Mouse (Mus musculus): ENCODE data around the gene Irx2. TPM values are rescaled to one million over a fixed set of nuclear protein-coding genes. Genes with fewer than 3 reads are reported as not detected.

The Irx2 gene
- total RNA-seq, 1 experiment = 5.2 TPM

DNA sequence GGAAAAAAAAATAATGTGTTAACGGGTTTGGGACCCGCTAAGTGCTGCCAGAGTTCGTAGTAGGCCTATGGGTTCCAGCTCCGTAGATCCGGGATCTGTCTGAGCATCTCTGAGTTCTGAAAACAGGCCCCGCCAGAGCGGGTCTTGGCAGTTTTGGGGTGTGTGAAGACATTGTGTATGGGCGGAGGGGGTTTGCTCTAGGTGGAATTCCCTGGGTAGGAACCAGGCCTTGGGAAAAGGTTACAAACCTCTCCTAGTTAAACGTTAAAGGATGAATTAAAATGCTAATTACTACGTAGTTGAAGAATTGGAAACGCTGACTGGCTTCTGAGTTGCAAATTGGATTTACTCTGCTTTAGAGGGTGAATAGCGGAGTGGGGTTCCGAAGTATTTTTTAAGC, 1.2 kb downstream of the Irx2 start:
- peaks cover 0 to 8% of the 10 kb centered on the region in 2 experiments; a peak in 1 of 4 replicates for H3K4me1 ChIP-seq (ENCODE audit: control insufficient read depth in 2 of 2, insufficient read depth in 2 of 2, low read length in 2 of 2, poor library complexity in 1 of 2)

GRCm38 (mm10) chr13:72630501-72631372, 2.1 kb downstream of the Irx2 start:
- Histone ChIP-seq H3K27ac (ENCODE audit: insufficient read depth, low read depth, low read length, poor library complexity, severe bottlenecking) (no peak overlapping the region), H3K4me3 (ENCODE audit: insufficient read depth in 1 of 2, low read depth in 1 of 2, low read length in 2 of 2, poor library complexity in 1 of 2, severe bottlenecking in 1 of 2) (peak overlapping the region in 1 of 2 experiments; percentile 21; a peak in 1 of 4 replicates), H3K9ac (ENCODE audit: insufficient read depth, low read depth, low read length, poor library complexity, severe bottlenecking) (peak overlapping the region; percentile 9; the same call in 1 of the 2 replicates), H3K36me3 (ENCODE audit: control insufficient read depth, insufficient read depth, low read length, poor library complexity, severe bottlenecking) (no peaks in the 10 kb centered on the region), H3K9me3 (ENCODE audit: control insufficient read depth, insufficient read depth, low read depth, low read length) (no peaks in the 10 kb centered on the region), H3K4me1 (ENCODE audit: control insufficient read depth in 2 of 2, insufficient read depth in 2 of 2, low read length in 2 of 2, poor library complexity in 1 of 2) (peaks cover 0 to 8% of the 10 kb centered on the region in 2 experiments; a peak in 1 of 4 replicates)
- DNase-seq (ENCODE audit: low read depth, low spot score) = no peak
- in situ Hi-C loops (cut with MboI; ENCODE audit: low sequenced_read_pairs in 2 of 2, unreplicated experiment in 2 of 2) = loop anchor here in 1 of 2 experiments (5.0 kb wide), 1 partner anchor 632 kb away; the partner anchor contains the start of gene Irx4
- no peak for TF ChIP-seq ZC3H11A (IDR thresholded peaks at IDR 0.05; ENCODE audit: borderline replicate concordance, low read depth, low read length)
- TF ChIP-seq ZNF384 (IDR thresholded peaks at IDR 0.05; ENCODE audit: low read depth, low read length) = no peak
- TF ChIP-seq CHD2 (IDR thresholded peaks at IDR 0.05; ENCODE audit: low read depth, low read length) = no peak
- no peak for TF ChIP-seq MAFK (IDR thresholded peaks at IDR 0.05; ENCODE audit: insufficient read depth, low read depth, low read length)
- no peak for TF ChIP-seq HCFC1 (IDR thresholded peaks at IDR 0.05; ENCODE audit: borderline replicate concordance, insufficient read depth, low read length)

More for the DNA sequence above, 1.2 kb downstream of the Irx2 start:
- Histone ChIP-seq H3K36me3 (ENCODE audit: control insufficient read depth, insufficient read depth, low read length, poor library complexity, severe bottlenecking) (no peaks in the 10 kb centered on the region), H3K4me3 (ENCODE audit: insufficient read depth in 1 of 2, low read depth in 1 of 2, low read length in 2 of 2, poor library complexity in 1 of 2, severe bottlenecking in 1 of 2) (peak overlapping the region; percentile 5 to 16; a peak in 3 of 4 replicates), H3K9ac (ENCODE audit: insufficient read depth, low read depth, low read length, poor library complexity, severe bottlenecking) (no peak overlapping the region), H3K9me3 (ENCODE audit: control insufficient read depth, insufficient read depth, low read depth, low read length) (no peaks in the 10 kb centered on the region), H3K27ac (ENCODE audit: insufficient read depth, low read depth, low read length, poor library complexity, severe bottlenecking) (no peak overlapping the region)
- DNase-seq (ENCODE audit: low read depth, low spot score) = peak; percentile 11
- in situ Hi-C loops (cut with MboI; ENCODE audit: low sequenced_read_pairs in 2 of 2, unreplicated experiment in 2 of 2) = loop anchor here (5.0 kb wide), 3 partner anchors 632 to 673 kb away; partner anchors contain the start of genes Irx4 (in 2 of the 2) and Irx1 (in 1 of the 2)
- no peak for TF ChIP-seq ZC3H11A (IDR thresholded peaks at IDR 0.05; ENCODE audit: borderline replicate concordance, low read depth, low read length)
- TF ChIP-seq HCFC1 (IDR thresholded peaks at IDR 0.05; ENCODE audit: borderline replicate concordance, insufficient read depth, low read length) = no peak
- no peak for TF ChIP-seq MAFK (IDR thresholded peaks at IDR 0.05; ENCODE audit: insufficient read depth, low read depth, low read length)
- no peak for TF ChIP-seq CHD2 (IDR thresholded peaks at IDR 0.05; ENCODE audit: low read depth, low read length)
- no peak for TF ChIP-seq ZNF384 (IDR thresholded peaks at IDR 0.05; ENCODE audit: low read depth, low read length)

DNA sequence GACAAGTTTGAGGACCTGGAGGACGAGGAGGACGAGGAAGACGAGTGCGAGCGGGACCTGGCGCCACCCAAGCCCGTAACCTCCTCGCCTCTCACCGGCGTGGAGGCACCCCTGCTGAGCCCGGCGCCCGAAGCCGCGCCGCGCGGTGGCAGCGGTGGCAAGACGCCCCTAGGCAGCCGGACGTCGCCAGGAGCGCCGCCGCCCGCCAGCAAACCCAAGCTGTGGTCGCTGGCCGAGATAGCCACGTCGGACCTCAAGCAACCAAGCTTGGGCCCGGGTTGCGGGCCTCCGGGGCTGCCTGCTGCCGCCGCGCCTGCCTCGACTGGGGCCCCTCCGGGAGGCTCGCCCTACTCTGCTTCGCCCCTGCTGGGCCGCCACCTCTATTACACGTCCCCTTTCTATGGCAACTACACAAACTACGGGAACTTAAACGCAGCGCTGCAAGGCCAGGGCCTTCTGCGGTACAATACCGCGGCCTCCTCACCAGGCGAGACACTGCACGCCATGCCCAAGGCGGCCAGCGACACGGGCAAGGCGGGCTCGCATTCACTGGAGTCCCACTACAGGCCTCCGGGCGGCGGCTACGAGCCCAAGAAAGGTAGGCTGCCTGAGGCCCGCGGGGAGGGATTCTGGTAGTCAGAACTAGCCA, 2.9 kb downstream of the Irx2 start:
- Histone ChIP-seq H3K4me1 (ENCODE audit: control insufficient read depth in 2 of 2, insufficient read depth in 2 of 2, low read length in 2 of 2, poor library complexity in 1 of 2) (peaks cover 0 to 8% of the 10 kb centered on the region in 2 experiments; a peak in 1 of 4 replicates), H3K36me3 (ENCODE audit: control insufficient read depth, insufficient read depth, low read length, poor library complexity, severe bottlenecking) (no peaks in the 10 kb centered on the region)
- TF ChIP-seq ZC3H11A (IDR thresholded peaks at IDR 0.05; ENCODE audit: borderline replicate concordance, low read depth, low read length) (no peak), CHD2 (IDR thresholded peaks at IDR 0.05; ENCODE audit: low read depth, low read length) (no peak), ZNF384 (IDR thresholded peaks at IDR 0.05; ENCODE audit: low read depth, low read length) (no peak), MAFK (IDR thresholded peaks at IDR 0.05; ENCODE audit: insufficient read depth, low read depth, low read length) (no peak), HCFC1 (IDR thresholded peaks at IDR 0.05; ENCODE audit: borderline replicate concordance, insufficient read depth, low read length) (no peak)

DNA sequence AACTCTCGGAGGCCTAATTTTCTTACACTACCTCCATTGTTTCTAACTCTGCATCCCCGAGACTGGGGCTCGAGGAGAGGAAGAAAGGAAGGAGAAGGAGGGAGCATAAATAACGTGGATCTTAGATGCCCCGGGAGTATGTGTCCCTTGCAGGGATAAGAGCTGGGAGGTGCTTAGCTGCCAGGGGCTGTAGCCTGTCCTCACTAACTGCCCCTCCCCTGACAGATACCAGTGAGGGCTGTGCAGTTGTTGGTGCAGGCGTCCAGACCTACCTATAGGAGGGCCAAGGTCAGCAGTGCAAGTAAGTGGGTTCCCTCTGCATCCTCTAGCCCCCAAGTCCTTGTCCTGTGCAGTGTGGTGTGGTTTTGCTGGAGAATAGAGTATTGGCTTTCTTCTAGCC, 3.7 kb downstream of the Irx2 start:
- Histone ChIP-seq H3K9ac (ENCODE audit: insufficient read depth, low read depth, low read length, poor library complexity, severe bottlenecking) (no peak overlapping the region), H3K36me3 (ENCODE audit: control insufficient read depth, insufficient read depth, low read length, poor library complexity, severe bottlenecking) (no peaks in the 10 kb centered on the region), H3K4me3 (ENCODE audit: insufficient read depth in 1 of 2, low read depth in 1 of 2, low read length in 2 of 2, poor library complexity in 1 of 2, severe bottlenecking in 1 of 2) (no peak overlapping the region), H3K9me3 (ENCODE audit: control insufficient read depth, insufficient read depth, low read depth, low read length) (no peaks in the 10 kb centered on the region), H3K4me1 (ENCODE audit: control insufficient read depth in 2 of 2, insufficient read depth in 2 of 2, low read length in 2 of 2, poor library complexity in 1 of 2) (peaks cover 0 to 11% of the 10 kb centered on the region in 2 experiments; a peak in 1 of 4 replicates), H3K27ac (ENCODE audit: insufficient read depth, low read depth, low read length, poor library complexity, severe bottlenecking) (no peak overlapping the region)
- no peak for TF ChIP-seq MAFK (IDR thresholded peaks at IDR 0.05; ENCODE audit: insufficient read depth, low read depth, low read length)
- DNase-seq (ENCODE audit: low read depth, low spot score) = no peak
- in situ Hi-C loops (cut with MboI; ENCODE audit: low sequenced_read_pairs in 2 of 2, unreplicated experiment in 2 of 2) = loop anchor here in 1 of 2 experiments (5.0 kb wide), 1 partner anchor 630 kb away; the partner anchor contains the start of gene Irx4

More for the DNA sequence above, 2.9 kb downstream of the Irx2 start:
- Histone ChIP-seq H3K27ac (ENCODE audit: insufficient read depth, low read depth, low read length, poor library complexity, severe bottlenecking) (no peak overlapping the region), H3K9me3 (ENCODE audit: control insufficient read depth, insufficient read depth, low read depth, low read length) (no peaks in the 10 kb centered on the region), H3K9ac (ENCODE audit: insufficient read depth, low read depth, low read length, poor library complexity, severe bottlenecking) (peak overlapping the region; percentile 9; the same call in 1 of the 2 replicates), H3K4me3 (ENCODE audit: insufficient read depth in 1 of 2, low read depth in 1 of 2, low read length in 2 of 2, poor library complexity in 1 of 2, severe bottlenecking in 1 of 2) (peak overlapping the region in 1 of 2 experiments; percentile 21; a peak in 1 of 4 replicates)
- in situ Hi-C loops (cut with MboI; ENCODE audit: low sequenced_read_pairs in 2 of 2, unreplicated experiment in 2 of 2) = loop anchor here in 1 of 2 experiments (5.0 kb wide), 1 partner anchor 631 kb away; the partner anchor contains the start of gene Irx4
- DNase-seq (ENCODE audit: low read depth, low spot score) = peak; percentile 25
